Mouse (Mus musculus) ES-Bruce4 (cell line): Measurements from ENCODE around the gene Ufsp2. TPM values are rescaled to one million over a fixed set of nuclear protein-coding genes. Genes with fewer than 3 reads are reported as not detected.

Experiments
- H3K27ac ChIP-seq: 2 replicates; pipeline ENCODE4 v1.5.1; 2012; ENCODE audit warnings: low read length, inconsistent platforms; ENCODE audit not compliant: insufficient read depth
- H3K27me3 ChIP-seq: 2 replicates; pipeline ENCODE4 v1.6.1; 2012; ENCODE audit warnings: mild to moderate bottlenecking, low read length, inconsistent platforms; ENCODE audit not compliant: control insufficient read depth, poor library complexity, insufficient read depth, severe bottlenecking
- H3K36me3 ChIP-seq: 2 replicates; pipeline ENCODE4 v1.6.1; 2012; ENCODE audit warnings: inconsistent platforms, mild to moderate bottlenecking, low read length, moderate library complexity; ENCODE audit not compliant: control insufficient read depth, poor library complexity, insufficient read depth, severe bottlenecking
- H3K4me1 ChIP-seq: one replicate; pipeline ENCODE4 v1.8.1; 2011; ENCODE audit warnings: low read length; ENCODE audit not compliant: control insufficient read depth, insufficient read depth
- H3K4me3 ChIP-seq: 2 replicates; pipeline ENCODE4 v1.5.1; 2011; ENCODE audit warnings: low read depth, mild to moderate bottlenecking, low read length
- H3K9ac ChIP-seq: 2 replicates; pipeline ENCODE4 v1.6.1; 2012; ENCODE audit warnings: low read depth, mild to moderate bottlenecking, inconsistent platforms; ENCODE audit not compliant: poor library complexity, severe bottlenecking
- H3K9me3 ChIP-seq: replicated peaks from 2 replicates; pipeline ENCODE4 v1.6.1; 2012; ENCODE audit warnings: mild to moderate bottlenecking, low read length, inconsistent platforms; ENCODE audit not compliant: control insufficient read depth, poor library complexity, insufficient read depth, severe bottlenecking
- CTCF ChIP-seq: IDR thresholded peaks from one replicate; pipeline ENCODE4 v1.8.1; 2011; ENCODE audit warnings: low read depth, low read length
- EP300 ChIP-seq: IDR thresholded peaks from 2 replicates; pipeline ENCODE4 v1.6.1; 2011; ENCODE audit warnings: low read depth, low read length; ENCODE audit not compliant: insufficient read depth
- POLR2A ChIP-seq: IDR thresholded peaks from one replicate; pipeline ENCODE4 v1.8.1; 2011; ENCODE audit warnings: low read length; ENCODE audit not compliant: insufficient read depth
- polyA plus RNA-seq: library from polyadenylated mRNA; stranded (reverse); fragments of >200 nt; gene quantifications from 2 replicates; pipeline ENCODE4 v1.2.4, GENCODE M21; 2011; ENCODE audit warnings: low read depth; ENCODE audit not compliant: missing spikeins, insufficient read depth, insufficient read length

The Ufsp2 gene
- polyA plus RNA-seq, 1 experiment, result 62.4 TPM

DNA sequence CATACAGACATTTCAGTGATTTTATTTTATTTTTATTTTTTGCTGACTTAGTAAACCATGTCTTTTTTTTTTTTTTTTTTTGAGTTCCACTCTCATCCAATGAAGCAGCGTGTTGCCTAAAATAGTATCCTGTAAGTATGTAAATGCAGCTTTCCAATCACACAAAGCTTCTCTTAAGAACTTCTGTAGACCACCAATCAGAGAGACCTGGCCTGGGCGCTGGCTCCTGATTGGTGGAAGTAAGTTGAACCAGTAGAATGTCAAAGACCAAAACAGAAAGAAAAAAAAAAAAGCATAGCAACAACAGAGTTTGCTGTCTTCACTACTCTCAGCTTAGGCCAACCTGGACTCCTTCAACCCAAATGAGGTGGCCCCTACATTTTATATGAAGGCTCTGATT is 35.0 kb downstream of the Ufsp2 start:
- Histone ChIP-seq H3K27me3 (no peaks in the 10 kb centered on the region; the same call in 1 of the 2 replicates), H3K4me1 (peaks cover under 1% of the 10 kb centered on the region), H3K4me3 (no peak overlapping the region), H3K9ac (no peak overlapping the region), H3K36me3 (no peaks in the 10 kb centered on the region), H3K9me3 (no peaks in the 10 kb centered on the region), H3K27ac (no peak overlapping the region)
- no peak for TF ChIP-seq POLR2A
- no peak for TF ChIP-seq EP300
- TF ChIP-seq CTCF, result no peak

DNA sequence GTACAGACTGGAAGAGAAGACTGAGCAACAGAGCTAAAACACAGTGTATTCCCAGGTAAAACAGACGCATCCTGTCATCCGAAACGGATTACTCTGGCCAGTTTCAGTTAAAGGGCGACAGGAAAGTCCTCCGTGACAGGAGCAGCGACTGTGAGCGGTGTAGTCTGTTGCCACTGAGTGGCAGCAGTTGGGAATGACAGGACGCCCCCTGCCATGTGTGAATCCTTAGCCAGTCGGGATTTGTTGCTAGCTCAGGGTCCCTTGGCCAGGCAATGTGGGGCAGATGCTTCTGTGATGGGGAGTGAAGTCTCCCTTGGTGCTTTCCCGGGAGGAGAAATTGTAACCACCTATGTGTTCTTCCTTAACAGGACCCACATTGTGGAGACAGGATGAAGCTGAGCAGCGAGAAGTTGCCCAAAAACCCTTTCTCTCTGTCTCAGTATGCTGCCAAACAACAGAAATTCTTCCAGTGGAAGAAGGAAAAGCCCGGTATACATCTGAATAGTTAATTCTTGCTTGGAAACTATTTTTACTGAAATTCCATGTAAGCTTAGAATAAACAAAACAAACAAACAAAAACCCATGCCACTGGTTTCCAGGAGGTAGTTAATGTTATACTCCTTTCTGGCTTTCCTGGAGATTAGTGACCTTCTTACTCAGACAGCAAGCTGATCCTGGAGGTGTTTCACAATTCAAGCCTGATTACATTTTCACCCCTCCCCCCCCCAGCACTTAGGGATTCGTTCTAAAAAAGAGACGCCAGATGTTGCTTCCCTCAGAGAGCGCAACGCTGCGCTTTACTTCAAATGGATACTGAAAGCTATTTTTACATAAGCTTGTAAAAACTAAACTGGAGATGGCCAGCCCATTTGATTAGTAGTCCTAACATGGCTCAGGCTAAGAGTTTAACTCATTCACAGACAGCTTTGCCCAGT is 35.7 kb downstream of the Ufsp2 start:
- Histone ChIP-seq H3K9ac (no peak overlapping the region), H3K9me3 (no peaks in the 10 kb centered on the region), H3K4me3 (no peak overlapping the region), H3K27ac (no peak overlapping the region), H3K36me3 (no peaks in the 10 kb centered on the region), H3K4me1 (no peaks in the 10 kb centered on the region), H3K27me3 (no peaks in the 10 kb centered on the region)
- TF ChIP-seq CTCF (peak; percentile 45), POLR2A (no peak)

DNA sequence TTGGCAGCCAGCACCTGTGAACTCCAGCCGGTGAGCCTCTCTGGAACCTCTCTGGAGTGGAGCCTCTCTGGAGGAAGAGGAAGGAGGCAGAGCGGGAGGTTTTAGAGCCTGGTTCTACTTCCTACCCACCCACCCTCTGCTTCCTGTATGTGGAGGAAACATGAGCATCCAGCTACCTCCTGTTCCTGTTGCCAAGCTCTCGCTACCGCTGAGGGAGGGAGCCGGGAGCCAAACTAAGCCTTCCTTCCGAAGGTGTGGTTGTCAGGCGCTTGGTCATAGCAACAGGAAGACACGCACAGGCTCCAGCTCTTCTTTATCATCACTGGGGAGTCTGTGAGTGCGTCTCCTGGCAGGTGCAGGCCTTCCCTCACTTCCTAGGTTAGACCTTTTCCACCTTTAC is 46.9 kb downstream of the Ufsp2 start:
- no peak overlapping the region for H3K27ac ChIP-seq
- H3K4me3 ChIP-seq, result no peak overlapping the region
- no peaks in the 10 kb centered on the region for H3K4me1 ChIP-seq
- no peak overlapping the region for H3K9ac ChIP-seq
- H3K27me3 ChIP-seq, result no peaks in the 10 kb centered on the region
- TF ChIP-seq CTCF (no peak), POLR2A (no peak), EP300 (no peak)
- H3K36me3 ChIP-seq, result no peaks in the 10 kb centered on the region
- no peaks in the 10 kb centered on the region for H3K9me3 ChIP-seq

DNA sequence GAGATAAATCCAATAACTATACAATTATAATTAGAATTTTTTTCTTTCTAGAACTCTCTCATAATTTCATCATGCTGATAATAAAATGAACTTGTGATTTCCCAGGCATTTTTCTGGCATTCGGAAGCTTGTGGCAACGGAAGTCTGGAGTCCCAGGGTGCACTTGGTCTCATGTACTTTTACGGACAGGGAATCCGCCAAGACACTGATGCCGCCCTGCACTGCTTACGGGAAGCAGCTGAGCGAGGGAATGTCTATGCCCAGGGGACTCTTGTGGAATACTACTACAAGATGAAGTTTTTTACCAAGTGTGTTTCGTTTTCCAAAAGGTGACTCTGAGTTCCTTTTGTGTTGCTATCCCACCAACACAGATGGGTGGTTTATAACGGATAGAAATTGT is 47.4 kb downstream of the Ufsp2 start:
- Histone ChIP-seq H3K27me3 (no peaks in the 10 kb centered on the region), H3K36me3 (no peaks in the 10 kb centered on the region), H3K9me3 (no peaks in the 10 kb centered on the region), H3K4me1 (no peaks in the 10 kb centered on the region), H3K4me3 (no peak overlapping the region), H3K27ac (no peak overlapping the region), H3K9ac (no peak overlapping the region)
- TF ChIP-seq CTCF (no peak), EP300 (no peak), POLR2A (no peak)

DNA sequence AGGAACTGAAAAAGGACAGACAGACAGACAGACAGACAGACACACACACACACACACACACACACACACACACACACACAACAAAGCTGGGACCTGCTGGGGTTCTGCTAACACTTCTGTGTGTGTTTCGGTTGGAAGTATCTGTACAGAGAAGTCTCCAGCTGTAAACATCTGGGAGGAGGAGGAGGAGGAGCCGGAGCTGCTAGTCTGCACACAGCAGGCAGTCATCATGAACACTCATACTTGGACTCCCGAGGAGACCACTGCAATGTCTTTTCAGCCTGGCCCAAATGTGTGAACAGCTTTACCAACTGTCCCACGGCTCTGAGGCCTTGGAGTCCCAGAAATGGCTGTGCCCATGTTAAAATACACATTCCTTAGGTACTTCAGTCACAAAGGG is 49.1 kb downstream of the Ufsp2 start:
- Histone ChIP-seq H3K36me3 (no peaks in the 10 kb centered on the region), H3K27ac (no peak overlapping the region), H3K4me1 (no peaks in the 10 kb centered on the region), H3K27me3 (no peaks in the 10 kb centered on the region), H3K9me3 (no peaks in the 10 kb centered on the region), H3K9ac (no peak overlapping the region), H3K4me3 (no peak overlapping the region)
- no peak for TF ChIP-seq POLR2A
- no peak for TF ChIP-seq CTCF
- no peak for TF ChIP-seq EP300

DNA sequence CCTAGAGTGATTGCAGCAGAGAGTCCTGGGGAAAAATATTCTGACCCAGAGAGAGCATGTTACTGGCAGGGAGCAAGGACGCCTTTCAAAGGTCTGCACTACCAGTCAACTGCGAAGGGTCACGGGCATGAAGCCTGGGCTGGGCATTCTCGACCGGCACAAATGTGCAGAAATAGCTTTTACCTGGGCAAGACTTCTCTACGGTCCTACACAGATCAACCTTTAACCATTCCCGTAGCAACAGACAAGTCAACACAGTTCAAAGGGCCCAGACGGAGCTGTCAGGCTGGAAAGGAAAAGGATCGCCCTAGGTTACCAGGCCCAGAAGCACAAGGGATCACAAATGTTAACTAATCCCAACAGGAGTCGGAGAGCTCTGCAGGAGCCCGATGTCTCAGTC is 60.9 kb downstream of the Ufsp2 start:
- TF ChIP-seq POLR2A (no peak), EP300 (no peak), CTCF (no peak)
- no peaks in the 10 kb centered on the region for H3K36me3 ChIP-seq
- 0 out of 2 replicates have a peak, but pooled peaks cover 2% of the 10 kb centered on the region for H3K9me3 ChIP-seq
- no peak overlapping the region for H3K9ac ChIP-seq
- no peak overlapping the region for H3K4me3 ChIP-seq
- H3K27ac ChIP-seq, result no peak overlapping the region
- H3K4me1 ChIP-seq, result no peaks in the 10 kb centered on the region
- H3K27me3 ChIP-seq, result no peaks in the 10 kb centered on the region
